Mouse (Mus musculus) E14TG2a.4 (cell line): Measurements from ENCODE around the gene Psmd4.

Source experiments
- H3K27me3 ChIP-seq: 2 replicates; pipeline ENCODE4 v1.6.1; 2014; ENCODE audit warnings: low read length, control low read depth; ENCODE audit not compliant: insufficient read depth
- H3K36me3 ChIP-seq: 2 replicates; pipeline ENCODE4 v1.6.1; 2014; ENCODE audit warnings: low read length, control low read depth; ENCODE audit not compliant: insufficient read depth
- H3K4me1 ChIP-seq: replicated peaks from 2 replicates; pipeline ENCODE4 v1.6.1; 2014; ENCODE audit warnings: low read depth, low read length, control low read depth
- H3K4me3 ChIP-seq: replicated peaks from 2 replicates; pipeline ENCODE4 v1.5.1; 2014; ENCODE audit warnings: mild to moderate bottlenecking, low read length
- H3K9me3 ChIP-seq: 2 replicates; pipeline ENCODE4 v1.6.1; 2014; ENCODE audit warnings: low read length, control low read depth
- CTCF ChIP-seq: conservative IDR thresholded peaks from 2 replicates; pipeline ENCODE4 v1.5.1; 2014; ENCODE audit warnings: low read length
- NANOG ChIP-seq: IDR thresholded peaks from 2 replicates; pipeline ENCODE4 v1.6.1; 2014; ENCODE audit warnings: borderline replicate concordance, low read length, mixed read lengths
- POU5F1 ChIP-seq: IDR thresholded peaks from 2 replicates; pipeline ENCODE4 v1.6.1; 2014; ENCODE audit warnings: low read length, borderline replicate concordance

Gene Psmd4

DNA sequence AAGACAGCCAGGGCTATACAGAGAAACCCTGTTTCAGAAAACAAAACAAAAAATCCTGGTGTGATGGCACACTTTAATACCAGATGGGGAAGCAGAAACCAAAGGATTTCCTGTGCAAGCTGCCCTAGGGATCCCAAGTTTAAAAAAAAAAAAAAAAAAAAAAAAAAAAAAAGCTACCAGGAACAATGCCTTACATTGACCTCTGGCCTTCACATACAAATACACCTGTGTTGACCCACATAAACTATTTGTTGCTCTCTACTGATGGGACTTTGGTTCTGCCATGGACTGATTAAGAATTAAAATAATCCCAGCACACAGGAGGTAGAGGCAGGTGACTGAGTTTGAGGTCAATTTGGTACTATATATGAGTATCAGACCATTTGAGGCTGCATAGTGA, 39.1 kb downstream of the Psmd4 start:
- H3K9me3 ChIP-seq, result no peaks in the 10 kb centered on the region
- TF ChIP-seq POU5F1 (no peak), NANOG (no peak), CTCF (no peak)
- H3K4me3 ChIP-seq, result no peak overlapping the region
- H3K27me3 ChIP-seq, result no peaks in the 10 kb centered on the region
- peaks cover 98% of the 10 kb centered on the region for H3K36me3 ChIP-seq
- H3K4me1 ChIP-seq, result peaks cover 37% of the 10 kb centered on the region

- Histone ChIP-seq H3K36me3 (peaks cover 98% of the 10 kb centered on the region), H3K4me3 (no peak overlapping the region), H3K27me3 (no peaks in the 10 kb centered on the region), H3K9me3 (no peaks in the 10 kb centered on the region), H3K4me1 (peaks cover 30% of the 10 kb centered on the region)
- TF ChIP-seq POU5F1 (no peak), NANOG (no peak), CTCF (no peak)
Measured at GRCm38 (mm10) chr3:95002569-95002968, 39.8 kb downstream of the Psmd4 start.

DNA sequence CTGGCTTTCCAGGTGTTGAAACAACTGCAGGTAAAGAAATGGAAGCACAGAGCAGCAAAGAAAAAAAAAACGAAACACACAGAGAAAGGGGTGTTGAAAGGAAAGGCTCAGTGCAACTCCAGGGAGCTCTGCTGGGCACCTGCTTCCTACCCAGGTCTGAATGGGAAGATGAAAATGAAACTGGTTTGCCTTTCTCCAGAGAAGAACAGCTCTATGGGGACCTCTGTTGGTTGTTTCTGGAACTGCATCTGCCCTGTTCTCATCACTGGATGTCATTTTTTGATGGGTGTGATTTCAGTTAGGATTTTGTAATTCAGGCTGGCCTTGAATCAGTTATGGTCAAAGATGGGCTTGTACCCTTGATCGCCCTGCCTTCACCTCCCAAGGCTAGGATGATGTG, 45.5 kb downstream of the Psmd4 start:
- H3K36me3 ChIP-seq, result peaks cover 99% of the 10 kb centered on the region
- H3K27me3 ChIP-seq, result no peaks in the 10 kb centered on the region
- no peaks in the 10 kb centered on the region for H3K4me1 ChIP-seq
- TF ChIP-seq NANOG, result no peak
- peak; percentile 100 for TF ChIP-seq CTCF
- no peaks in the 10 kb centered on the region for H3K9me3 ChIP-seq
- no peak overlapping the region for H3K4me3 ChIP-seq

- no peak overlapping the region for H3K4me3 ChIP-seq
- no peaks in the 10 kb centered on the region for H3K9me3 ChIP-seq
- H3K36me3 ChIP-seq, result peaks cover 79% of the 10 kb centered on the region
- TF ChIP-seq CTCF (no peak), POU5F1 (no peak), NANOG (no peak)
- H3K27me3 ChIP-seq, result no peaks in the 10 kb centered on the region
- H3K4me1 ChIP-seq, result peaks cover 17% of the 10 kb centered on the region
Measured at GRCm38 (mm10) chr3:94989159-94989761, 53.2 kb downstream of the Psmd4 start.

- Histone ChIP-seq H3K4me1 (peaks cover 22% of the 10 kb centered on the region), H3K27me3 (no peaks in the 10 kb centered on the region), H3K4me3 (no peak overlapping the region), H3K36me3 (peaks cover 77% of the 10 kb centered on the region), H3K9me3 (no peaks in the 10 kb centered on the region)
- TF ChIP-seq CTCF, result no peak
- TF ChIP-seq POU5F1, result no peak
- no peak for TF ChIP-seq NANOG
Measured at GRCm38 (mm10) chr3:94987578-94987977, 54.8 kb downstream of the Psmd4 start.

DNA sequence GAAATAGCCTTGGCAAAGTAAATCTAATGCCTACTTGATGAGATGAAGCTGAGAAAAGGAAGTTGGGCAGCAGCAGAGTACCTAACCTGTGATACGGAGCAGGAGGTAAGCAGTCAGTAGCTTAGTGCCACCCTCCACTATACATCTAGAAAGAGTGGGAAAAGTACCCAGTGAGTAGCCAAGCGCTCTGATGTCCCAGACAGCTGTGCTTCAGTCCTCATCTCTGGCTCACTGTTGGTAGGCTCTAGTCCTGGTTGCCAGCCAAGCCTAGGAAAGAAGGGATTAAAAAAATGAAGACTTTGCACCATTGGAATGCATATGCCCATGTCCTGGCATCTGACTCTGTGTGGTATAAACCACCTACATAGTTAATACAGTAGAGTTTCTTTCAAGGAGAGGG, 56.9 kb downstream of the Psmd4 start:
- Histone ChIP-seq H3K4me1 (peaks cover 36% of the 10 kb centered on the region), H3K36me3 (peaks cover 79% of the 10 kb centered on the region), H3K27me3 (no peaks in the 10 kb centered on the region), H3K4me3 (no peak overlapping the region), H3K9me3 (no peaks in the 10 kb centered on the region)
- TF ChIP-seq POU5F1 (no peak), NANOG (no peak), CTCF (no peak)

GRCm38 (mm10) chr3:94984312-94984711, 58.1 kb downstream of the Psmd4 start:
- Histone ChIP-seq H3K36me3 (peaks cover 80% of the 10 kb centered on the region), H3K4me1 (peaks cover 32% of the 10 kb centered on the region), H3K27me3 (no peaks in the 10 kb centered on the region), H3K4me3 (no peak overlapping the region), H3K9me3 (no peaks in the 10 kb centered on the region)
- no peak for TF ChIP-seq NANOG
- TF ChIP-seq CTCF, result no peak
- no peak for TF ChIP-seq POU5F1
